Mouse (Mus musculus) small intestine, adult 10 weeks (tissue): Measurements from ENCODE around the gene Sik2. TPM values are rescaled to one million over a fixed set of nuclear protein-coding genes. Genes with fewer than 3 reads are reported as not detected.

Experiments
- polyA plus RNA-seq: library from polyadenylated mRNA; stranded (reverse); fragments of 350-450 nt; fragmentation: Illumina TruSeq; extraction: RNeasy Lipid Tissue Mini Kit (QIAGEN cat#74804); gene quantifications from one replicate; pipeline ENCODE4 v1.2.3, GENCODE M21; 2014; ENCODE audit warnings: low replicate concordance

Sik2 gene
- 5.9 TPM for polyA plus RNA-seq

GRCm38 (mm10) chr9:51008841-51009655 is at the start of gene Sik2:
Sik2 (minus strand) TSS chr9:51009073.

GRCm38 (mm10) chr9:50845081-50845480 is 163.8 kb downstream of the Sik2 start, which contains the start of gene Ppp2r1b:
Ppp2r1b (plus strand) TSS chr9:50845301.

Other genes starting within 250 kb of the Sik2 start
- 5.8 TPM for gene Fdxacb1, start 240.8 kb downstream of the Sik2 start, polyA plus RNA-seq
- 6.5 TPM for gene Alg9, start 234.1 kb downstream of the Sik2 start, polyA plus RNA-seq
- gene 1110032A03Rik, start 233.6 kb downstream of the Sik2 start, polyA plus RNA-seq: 77.2 TPM
- 11.5 TPM for gene Ppp2r1b, start 163.8 kb downstream of the Sik2 start, polyA plus RNA-seq
- gene Btg4, start 51.8 kb upstream of the Sik2 start, polyA plus RNA-seq: not detected
- gene Layn, start 68.0 kb upstream of the Sik2 start, polyA plus RNA-seq: 0.48 TPM
- gene 4833427G06Rik, start 93.0 kb upstream of the Sik2 start, polyA plus RNA-seq: not detected
- 0.82 TPM for gene Gm32742, start 156.4 kb upstream of the Sik2 start, polyA plus RNA-seq
- 27.3 TPM for gene Pou2af1, start 204.6 kb upstream of the Sik2 start, polyA plus RNA-seq